Mouse (Mus musculus) lung, postnatal 0 days (tissue): Measurements from ENCODE around the gene Pde4d.

Experiments used
- CTCF ChIP-seq: IDR thresholded peaks from 2 replicates; pipeline ENCODE4 v1.5.1; 2016; ENCODE audit warnings: antibody characterized with exemption, mild to moderate bottlenecking
- EP300 ChIP-seq: IDR thresholded peaks from 2 replicates; pipeline ENCODE4 v1.6.1; 2016; ENCODE audit warnings: antibody characterized with exemption, mild to moderate bottlenecking, control low read depth

GRCm38 (mm10) chr13:109806193-109806966 is 1356.6 kb downstream of the Pde4d start:
- TF ChIP-seq CTCF: no peak
- TF ChIP-seq EP300: no peak
